Mouse (Mus musculus) gastrocnemius, postnatal 36 days (tissue): ENCODE measurements around the gene Capn2. TPM values are rescaled to one million over a fixed set of nuclear protein-coding genes. Genes with fewer than 3 reads are reported as not detected.

Experiments
- DNase-seq, 2 experiments: peaks; one replicate each; pipeline ENCODE4 v3.0.0; 2022
- intact Hi-C: fragments of 180-260 bp; cut with DNase I; formaldehyde crosslinking; loops from one replicate; pipeline ENCODE4 v1.15.1; 2025
- total RNA-seq, 2 experiments: library from RNA; stranded (reverse); gene quantifications; 2 replicates each; pipeline ENCODE4 v1.2.3; 2021

The Capn2 gene
- total RNA-seq, 2 experiments from 2014 or later: 43.9 to 51.1 TPM

- peak in 1 of 2 experiments; percentile 32 for DNase-seq
- intact Hi-C loops: no loop called here
Measured at GRCm38 (mm10) chr1:182527921-182528858, 10.8 kb upstream of the Capn2 start.

DNA sequence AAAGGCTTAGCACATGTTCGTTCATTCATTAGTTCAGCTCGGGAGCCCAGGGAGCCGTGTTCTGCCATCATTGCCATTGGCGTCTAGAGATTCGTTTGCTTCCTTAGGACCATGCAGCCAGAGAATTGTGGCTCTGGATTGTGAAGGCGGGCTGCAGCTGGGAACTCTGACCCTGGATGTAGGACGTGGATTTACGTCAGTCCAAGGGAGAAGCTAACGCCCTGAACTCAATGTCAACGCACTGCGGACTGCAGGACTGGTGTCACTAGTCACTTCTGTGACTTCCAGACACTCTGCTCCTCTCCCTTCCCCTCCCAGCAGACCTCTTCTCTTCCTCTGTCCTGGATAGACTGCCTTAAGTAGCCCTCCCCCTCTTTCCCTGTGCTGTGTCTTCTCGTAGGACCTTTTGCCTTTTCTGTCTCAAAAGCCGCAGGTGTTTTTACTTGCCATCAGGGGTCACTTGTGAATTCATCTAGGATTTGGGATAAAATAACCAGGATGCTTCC, 9.9 kb upstream of the Capn2 start:
- DNase-seq: no peak
- intact Hi-C loops: no loop called here

GRCm38 (mm10) chr1:182525601-182526000, 8.2 kb upstream of the Capn2 start:
- intact Hi-C loops: no loop called here

DNA sequence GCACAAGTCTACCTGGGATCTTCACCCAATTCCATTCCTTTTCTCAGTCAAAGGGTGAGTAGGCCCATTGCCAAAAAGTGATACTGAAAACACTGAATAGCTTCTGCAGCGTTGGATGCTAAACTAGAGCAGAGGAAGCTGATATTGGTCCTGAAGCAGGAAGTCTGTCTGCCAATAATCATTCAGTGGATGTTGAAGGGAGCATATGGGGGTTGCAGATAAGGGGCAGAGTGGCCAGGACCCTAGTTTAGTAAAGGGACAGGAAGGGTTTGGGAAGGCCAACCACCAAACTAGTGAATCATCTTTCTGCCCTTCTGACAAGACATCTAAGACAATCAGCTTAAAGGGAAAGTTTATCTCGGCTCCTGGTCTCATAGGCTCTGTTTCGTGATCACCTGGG, 6.3 kb upstream of the Capn2 start:
- intact Hi-C loops: no loop called here
- DNase-seq: no peak

More at GRCm38 (mm10) chr1:182525601-182526000, 8.2 kb upstream of the Capn2 start:
- no peak for DNase-seq

- DNase-seq: no peak
- intact Hi-C loops: no loop called here
Measured at GRCm38 (mm10) chr1:182522961-182523360, 5.6 kb upstream of the Capn2 start.

DNA sequence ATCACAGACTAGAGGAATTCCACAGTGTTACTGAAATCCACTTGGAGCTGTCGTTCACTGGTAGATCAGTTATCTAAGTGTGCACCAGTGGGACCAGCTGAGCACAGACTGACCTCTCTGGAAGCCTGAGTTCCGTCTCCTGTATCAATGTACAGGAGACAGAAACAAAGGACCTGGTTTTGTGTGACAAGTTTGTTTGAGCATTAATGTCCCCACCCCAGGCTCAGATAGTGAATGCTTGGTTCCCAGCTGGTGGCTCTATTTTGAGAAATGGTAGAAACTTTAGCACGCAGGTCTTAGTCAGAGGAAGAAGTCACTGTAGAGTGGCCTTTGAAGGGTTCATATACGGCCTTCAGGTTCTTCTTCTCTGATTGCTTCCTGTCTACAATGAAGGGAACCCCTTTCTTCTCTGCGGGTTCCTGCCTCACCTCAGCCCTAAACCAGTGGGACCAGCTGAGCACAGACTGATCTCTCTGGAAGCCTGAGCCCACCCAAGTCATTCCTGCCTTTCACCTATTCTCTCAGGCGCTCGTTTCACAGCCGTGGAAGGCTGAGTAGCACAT, 3.6 kb upstream of the Capn2 start:
- intact Hi-C loops: no loop called here
- DNase-seq: peak in 1 of 2 experiments; percentile 9

GRCm38 (mm10) chr1:182520091-182520937, 2.9 kb upstream of the Capn2 start:
- peak; percentile 65 to 70 for DNase-seq
- intact Hi-C loops: no loop called here

DNA sequence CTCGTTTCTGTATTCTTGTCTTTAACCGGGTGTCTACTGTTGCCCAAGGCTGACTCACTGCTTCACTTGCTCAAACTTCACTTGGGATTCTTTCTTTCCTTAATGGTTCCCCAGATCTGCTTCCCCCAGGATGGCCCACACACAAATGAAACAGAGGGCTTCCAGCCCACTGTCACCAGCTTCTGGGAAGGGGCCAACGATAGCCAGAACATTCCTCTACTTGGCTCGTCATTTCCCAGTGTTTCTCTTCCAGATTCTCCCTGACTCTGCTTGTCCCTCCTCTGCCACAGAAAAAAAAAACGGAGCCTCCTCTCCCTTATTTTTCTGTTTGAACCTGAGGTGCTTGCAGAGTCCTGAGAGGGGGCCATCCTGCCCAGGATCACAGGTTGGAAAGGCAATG, 1.9 kb upstream of the Capn2 start:
- intact Hi-C loops: no loop called here
- DNase-seq: peak in 1 of 2 experiments; percentile 15

DNA sequence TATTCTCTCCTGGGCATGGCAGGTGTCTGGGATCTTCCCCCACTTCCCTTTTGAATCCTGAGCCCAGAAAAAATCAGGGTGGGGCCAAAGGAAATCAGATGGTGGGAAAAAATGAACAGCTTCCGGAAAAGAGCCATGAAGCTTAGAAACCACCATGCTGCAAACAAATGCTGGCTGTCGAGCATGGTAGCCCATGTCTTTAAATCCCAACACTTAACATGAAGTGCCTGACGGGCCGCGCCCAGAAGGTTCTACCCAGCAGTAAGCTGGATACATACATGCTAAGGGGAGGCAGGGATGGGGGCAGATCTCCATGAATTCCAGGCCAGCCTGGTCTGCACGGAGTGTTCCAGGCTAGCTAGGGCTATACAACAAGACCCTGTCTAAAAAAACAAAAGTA, 1.4 kb upstream of the Capn2 start:
- intact Hi-C loops: no loop called here
- peak in 1 of 2 experiments; percentile 10 for DNase-seq

- intact Hi-C loops: no loop called here
- no peak for DNase-seq
Measured at GRCm38 (mm10) chr1:182518143-182518680, 804 bp upstream of the Capn2 start.

GRCm38 (mm10) chr1:182517677-182518011, 236 bp upstream of the Capn2 start:
- no peak for DNase-seq
- intact Hi-C loops: loop anchor here (1.0 kb wide), 1 partner anchor 28 kb away; no protein-coding TSS in a partner anchor

DNA sequence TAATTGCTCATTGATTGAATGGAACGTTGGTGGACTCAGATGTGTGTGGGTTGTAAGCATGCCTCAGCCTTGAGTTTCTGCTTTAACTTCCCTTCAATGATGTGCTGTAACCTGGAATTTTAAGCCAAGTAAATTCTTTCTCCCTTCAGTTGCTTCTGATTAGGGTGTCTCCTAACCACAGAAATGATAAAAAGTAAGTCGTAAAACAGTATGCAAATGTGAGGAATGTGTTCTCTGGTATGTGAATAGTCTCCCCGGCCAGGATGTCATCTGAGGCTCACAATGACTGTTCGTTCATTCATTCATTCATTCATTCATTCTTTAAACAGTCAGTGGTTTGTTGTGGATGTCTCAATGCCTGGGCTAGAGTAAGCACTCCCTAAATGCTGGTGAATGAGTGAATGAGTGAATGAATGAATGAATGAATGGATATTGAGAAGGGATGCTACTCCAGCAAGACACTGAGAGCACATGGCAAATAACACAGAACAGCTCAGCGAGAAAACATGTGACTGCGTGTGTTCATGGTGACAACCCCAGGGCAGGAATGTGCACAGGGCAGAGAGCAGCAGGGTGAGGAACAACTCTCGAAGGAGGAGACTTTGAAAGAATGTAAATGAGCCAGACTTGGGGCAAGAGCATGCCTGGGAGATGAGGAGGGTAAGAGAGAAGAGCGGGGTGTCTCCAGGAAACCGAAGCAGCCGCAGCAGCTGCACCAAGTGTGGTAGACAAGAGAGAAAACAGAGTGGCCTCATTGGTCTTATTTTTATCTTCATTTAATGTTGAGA, 2.4 kb downstream of the Capn2 start:
- DNase-seq: peak in 1 of 2 experiments; percentile 4

DNA sequence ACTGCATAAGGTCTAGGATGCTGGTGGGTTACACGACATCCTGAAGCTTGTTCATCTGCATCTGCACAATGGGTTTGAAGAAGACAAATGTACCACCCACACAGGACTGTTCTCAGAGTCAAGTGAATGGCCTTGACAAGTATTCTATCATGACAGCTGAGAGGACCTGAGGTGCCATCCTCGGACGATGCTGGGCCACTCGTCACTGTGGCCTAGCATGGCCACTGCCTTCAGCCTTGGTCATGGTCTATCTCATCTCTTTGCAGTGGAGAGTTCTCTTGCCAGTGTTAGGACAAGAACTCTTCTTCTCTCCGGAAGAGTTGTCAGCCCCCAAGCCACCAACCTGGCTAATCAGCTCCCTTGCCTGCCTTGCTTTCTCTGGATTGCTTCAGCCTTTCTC, 3.7 kb downstream of the Capn2 start:
- no peak for DNase-seq
- intact Hi-C loops: no loop called here

More for the DNA sequence above, 2.4 kb downstream of the Capn2 start:
- intact Hi-C loops: no loop called here

GRCm38 (mm10) chr1:182512901-182513410, 4.5 kb downstream of the Capn2 start:
- DNase-seq: no peak
- intact Hi-C loops: no loop called here

- intact Hi-C loops: no loop called here
- no peak for DNase-seq
Measured at GRCm38 (mm10) chr1:182511778-182512177, 5.6 kb downstream of the Capn2 start.

- DNase-seq: no peak
Measured at GRCm38 (mm10) chr1:182511073-182511472, 6.3 kb downstream of the Capn2 start.

GRCm38 (mm10) chr1:182509110-182509797, 8.2 kb downstream of the Capn2 start:
- DNase-seq: no peak
- intact Hi-C loops: no loop called here

More at GRCm38 (mm10) chr1:182511073-182511472, 6.3 kb downstream of the Capn2 start:
- intact Hi-C loops: no loop called here

GRCm38 (mm10) chr1:182506229-182506986, 11.0 kb downstream of the Capn2 start:
- intact Hi-C loops: no loop called here
- DNase-seq: peak; percentile 56 to 63
